Mouse (Mus musculus) liver, embryonic 13.5 days (tissue): Measurements from ENCODE around the gene Serpinb12. TPM values are rescaled to one million over a fixed set of nuclear protein-coding genes. Genes with fewer than 3 reads are reported as not detected.

Experiments used
- ATAC-seq: fragments of 200-750 bp; cut with Nextera tagmentation; 2 replicates; pipeline ENCODE4 v1.8.0; 2017; ENCODE audit warnings: low read depth, mild to moderate bottlenecking, moderate number of reproducible peaks, moderate library complexity
- DNase-seq: peaks from one replicate; pipeline ENCODE4 v3.0.0; 2022
- H3K27ac ChIP-seq: fragments of 300-500 bp; sonication (generic); 2 replicates; pipeline ENCODE4 v1.5.1; 2015; ENCODE audit warnings: moderate library complexity, mild to moderate bottlenecking, inconsistent platforms
- H3K27me3 ChIP-seq: fragments of 300-500 bp; sonication (generic); 2 replicates; pipeline ENCODE4 v1.6.1; 2015; ENCODE audit warnings: mild to moderate bottlenecking, inconsistent platforms
- H3K36me3 ChIP-seq: fragments of 300-500 bp; sonication (generic); 2 replicates; pipeline ENCODE4 v1.6.1; 2015; ENCODE audit warnings: mild to moderate bottlenecking, inconsistent platforms
- H3K4me1 ChIP-seq: fragments of 300-500 bp; sonication (generic); replicated peaks from 2 replicates; pipeline ENCODE4 v1.6.1; 2015; ENCODE audit warnings: inconsistent platforms
- H3K4me2 ChIP-seq: fragments of 300-500 bp; sonication (generic); 2 replicates; pipeline ENCODE4 v1.6.1; 2015; ENCODE audit warnings: inconsistent platforms, mild to moderate bottlenecking, moderate library complexity
- H3K4me3 ChIP-seq: fragments of 300-500 bp; sonication (generic); replicated peaks from 2 replicates; pipeline ENCODE4 v1.5.1; 2015; ENCODE audit warnings: mild to moderate bottlenecking, inconsistent platforms
- H3K9ac ChIP-seq: fragments of 300-500 bp; sonication (generic); 2 replicates; pipeline ENCODE4 v1.6.1; 2015; ENCODE audit warnings: mild to moderate bottlenecking, inconsistent platforms
- H3K9me3 ChIP-seq: fragments of 300-500 bp; sonication (generic); replicated peaks from 2 replicates; pipeline ENCODE4 v1.6.1; 2016; ENCODE audit warnings: inconsistent platforms
- WGBS: fragments of 180-500 bp; shearing (Covaris S2); methylation state at CpG from one replicate; pipeline ENCODE4 v1.1.7; 2015; ENCODE audit not compliant: insufficient replicate concordance; 5-methylcytosine and 5-hydroxymethylcytosine counted together
- polyA plus RNA-seq: library from polyadenylated mRNA; unstranded; fragments of >200 nt; fragmentation: Nextera tagmentation; extraction: Ambion mirVana; gene quantifications from 2 replicates; pipeline ENCODE4 v1.2.1, GENCODE M21; 2015

Serpinb12 gene
- polyA plus RNA-seq, 1 experiment from 2014 or later = not detected

- DNase-seq = no peak
- no peaks in the 10 kb centered on the region for H3K9me3 ChIP-seq
- no peak overlapping the region for H3K4me2 ChIP-seq
- no peak overlapping the region for H3K27ac ChIP-seq
- no peaks in the 10 kb centered on the region for H3K36me3 ChIP-seq
- no peaks in the 10 kb centered on the region for H3K4me1 ChIP-seq
- H3K4me3 ChIP-seq = no peak overlapping the region
- H3K9ac ChIP-seq = no peak overlapping the region
- ATAC-seq = no peak
- WGBS = 76% methylated on average over 3 of the region's 3 CpGs
- no peaks in the 10 kb centered on the region for H3K27me3 ChIP-seq
Observed at GRCm38 (mm10) chr1:107006316-107006715, 72.1 kb downstream of the Serpinb12 start.

Other genes with a start within 250 kb of the Serpinb12 start
- gene Bcl2, start 220.2 kb upstream of the Serpinb12 start, polyA plus RNA-seq = 1.0 and 1.3 TPM in 2 replicates
- 4.5 and 4.9 TPM in 2 replicates for gene Kdsr, start 174.7 kb upstream of the Serpinb12 start, polyA plus RNA-seq
- 23.6 and 29.6 TPM in 2 replicates for gene Vps4b, start 137.7 kb upstream of the Serpinb12 start, polyA plus RNA-seq
- 0.15 TPM in 1 of 2 replicates, not detected in the other for gene Serpinb5, start 73.3 kb upstream of the Serpinb12 start, polyA plus RNA-seq
- gene Serpinb13, start 46.5 kb downstream of the Serpinb12 start, polyA plus RNA-seq = not detected in 2 replicates
- gene Serpinb3a, start 117.9 kb downstream of the Serpinb12 start, polyA plus RNA-seq = not detected in 2 replicates
- not detected in 2 replicates for gene Serpinb3d, start 149.1 kb downstream of the Serpinb12 start, polyA plus RNA-seq